Mouse (Mus musculus): ENCODE measurements around the gene Gm10518. TPM values are rescaled to one million over a fixed set of nuclear protein-coding genes. Genes with fewer than 3 reads are reported as not detected.

Gm10518 gene
- polyA plus RNA-seq, 1 experiment = not detected

- WGBS = 74% methylated on average over 5 of the region's 5 CpGs
- Histone ChIP-seq H3K27me3 (ENCODE audit: control insufficient read depth, insufficient read depth, low read length) (no peaks in the 10 kb centered on the region), H3K4me1 (ENCODE audit: control insufficient read depth, insufficient read depth, low read length) (no peaks in the 10 kb centered on the region), H3K4me3 (replicated peaks; ENCODE audit: insufficient read depth, low read depth, low read length) (no peak overlapping the region), H3K27ac (ENCODE audit: insufficient read depth, low read length) (no peak overlapping the region)
- TF ChIP-seq POLR2A (IDR thresholded peaks at IDR 0.05; ENCODE audit: borderline replicate concordance, insufficient read depth, low read length) = no peak
- TF ChIP-seq CTCF (IDR thresholded peaks at IDR 0.05; ENCODE audit: borderline replicate concordance, insufficient read depth, low read depth, low read length) = no peak
- DNase-seq = no peak
These were observed 21.4 kb downstream of the Gm10518 start for GRCm38 (mm10) chr1:179824549-179824948.

GRCm38 (mm10) chr1:179828051-179828450, 24.9 kb downstream of the Gm10518 start:
- TF ChIP-seq POLR2A (IDR thresholded peaks at IDR 0.05; ENCODE audit: borderline replicate concordance, insufficient read depth, low read length) (no peak), CTCF (IDR thresholded peaks at IDR 0.05; ENCODE audit: borderline replicate concordance, insufficient read depth, low read depth, low read length) (no peak)
- Histone ChIP-seq H3K27ac (ENCODE audit: insufficient read depth, low read length) (no peak overlapping the region), H3K4me3 (replicated peaks; ENCODE audit: insufficient read depth, low read depth, low read length) (no peak overlapping the region), H3K27me3 (ENCODE audit: control insufficient read depth, insufficient read depth, low read length) (no peaks in the 10 kb centered on the region), H3K4me1 (ENCODE audit: control insufficient read depth, insufficient read depth, low read length) (no peaks in the 10 kb centered on the region)
- DNase-seq = no peak
- WGBS = 91% methylated on average over 5 of the region's 5 CpGs

GRCm38 (mm10) chr1:179828900-179829299, 25.7 kb downstream of the Gm10518 start:
- Histone ChIP-seq H3K4me1 (ENCODE audit: control insufficient read depth, insufficient read depth, low read length) (no peaks in the 10 kb centered on the region), H3K4me3 (replicated peaks; ENCODE audit: insufficient read depth, low read depth, low read length) (no peak overlapping the region), H3K27me3 (ENCODE audit: control insufficient read depth, insufficient read depth, low read length) (no peaks in the 10 kb centered on the region), H3K27ac (ENCODE audit: insufficient read depth, low read length) (no peak overlapping the region)
- WGBS = 81% methylated on average over 4 of the region's 4 CpGs
- no peak for DNase-seq
- no peak for TF ChIP-seq POLR2A (IDR thresholded peaks at IDR 0.05; ENCODE audit: borderline replicate concordance, insufficient read depth, low read length)
- TF ChIP-seq CTCF (IDR thresholded peaks at IDR 0.05; ENCODE audit: borderline replicate concordance, insufficient read depth, low read depth, low read length) = no peak

- H3K27me3 ChIP-seq (ENCODE audit: control insufficient read depth, insufficient read depth, low read length) = no peaks in the 10 kb centered on the region
- DNase-seq = no peak
- H3K4me1 ChIP-seq (ENCODE audit: control insufficient read depth, insufficient read depth, low read length) = no peaks in the 10 kb centered on the region
- 82% methylated on average over 7 of the region's 7 CpGs for WGBS
- no peak overlapping the region for H3K27ac ChIP-seq (ENCODE audit: insufficient read depth, low read length)
- no peak overlapping the region for H3K4me3 ChIP-seq (replicated peaks; ENCODE audit: insufficient read depth, low read depth, low read length)
- no peak for TF ChIP-seq POLR2A (IDR thresholded peaks at IDR 0.05; ENCODE audit: borderline replicate concordance, insufficient read depth, low read length)
- no peak for TF ChIP-seq CTCF (IDR thresholded peaks at IDR 0.05; ENCODE audit: borderline replicate concordance, insufficient read depth, low read depth, low read length)
These were observed 29.6 kb downstream of the Gm10518 start for GRCm38 (mm10) chr1:179832710-179833240.

- H3K4me1 ChIP-seq (ENCODE audit: control insufficient read depth, insufficient read depth, low read length) = no peaks in the 10 kb centered on the region
- WGBS = 97% methylated on average over 1 of the region's 1 CpGs
- DNase-seq = no peak
- TF ChIP-seq CTCF (IDR thresholded peaks at IDR 0.05; ENCODE audit: borderline replicate concordance, insufficient read depth, low read depth, low read length) = no peak
- TF ChIP-seq POLR2A (IDR thresholded peaks at IDR 0.05; ENCODE audit: borderline replicate concordance, insufficient read depth, low read length) = no peak
- H3K27me3 ChIP-seq (ENCODE audit: control insufficient read depth, insufficient read depth, low read length) = no peaks in the 10 kb centered on the region
- H3K27ac ChIP-seq (ENCODE audit: insufficient read depth, low read length) = no peak overlapping the region
- no peak overlapping the region for H3K4me3 ChIP-seq (replicated peaks; ENCODE audit: insufficient read depth, low read depth, low read length)
These were observed 30.4 kb downstream of the Gm10518 start for GRCm38 (mm10) chr1:179833596-179833995.

- Histone ChIP-seq H3K4me1 (ENCODE audit: control insufficient read depth, insufficient read depth, low read length) (no peaks in the 10 kb centered on the region), H3K4me3 (replicated peaks; ENCODE audit: insufficient read depth, low read depth, low read length) (no peak overlapping the region), H3K27me3 (ENCODE audit: control insufficient read depth, insufficient read depth, low read length) (no peaks in the 10 kb centered on the region), H3K27ac (ENCODE audit: insufficient read depth, low read length) (no peak overlapping the region)
- TF ChIP-seq POLR2A (IDR thresholded peaks at IDR 0.05; ENCODE audit: borderline replicate concordance, insufficient read depth, low read length) (no peak), CTCF (IDR thresholded peaks at IDR 0.05; ENCODE audit: borderline replicate concordance, insufficient read depth, low read depth, low read length) (no peak)
- 94% methylated on average over 1 of the region's 1 CpGs for WGBS
- no peak for DNase-seq
These were observed 32.7 kb downstream of the Gm10518 start for GRCm38 (mm10) chr1:179835753-179836425.

GRCm38 (mm10) chr1:179836426-179837404, 33.5 kb downstream of the Gm10518 start:
- Histone ChIP-seq H3K27ac (ENCODE audit: insufficient read depth, low read length) (no peak overlapping the region), H3K4me3 (replicated peaks; ENCODE audit: insufficient read depth, low read depth, low read length) (no peak overlapping the region), H3K27me3 (ENCODE audit: control insufficient read depth, insufficient read depth, low read length) (no peaks in the 10 kb centered on the region), H3K4me1 (ENCODE audit: control insufficient read depth, insufficient read depth, low read length) (no peaks in the 10 kb centered on the region)
- no peak for TF ChIP-seq CTCF (IDR thresholded peaks at IDR 0.05; ENCODE audit: borderline replicate concordance, insufficient read depth, low read depth, low read length)
- TF ChIP-seq POLR2A (IDR thresholded peaks at IDR 0.05; ENCODE audit: borderline replicate concordance, insufficient read depth, low read length) = no peak
- DNase-seq = no peak
- WGBS = 88% methylated on average over 7 of the region's 7 CpGs

Data from cerebellum, adult 2 months (tissue).